Mouse (Mus musculus) CH12.LX (cell line): ENCODE data around the gene Zbtb9. TPM values are rescaled to one million over a fixed set of nuclear protein-coding genes. Genes with fewer than 3 reads are reported as not detected.

Experiments used
- DNase-seq: peaks from one replicate; pipeline ENCODE4 v3.0.0-alpha.2; 2013; ENCODE audit errors: extremely low read depth
- H3K27ac ChIP-seq: 2 replicates; pipeline ENCODE4 v1.5.1; 2012; ENCODE audit warnings: low read depth, mild to moderate bottlenecking, control low read depth, moderate library complexity; ENCODE audit not compliant: insufficient read depth
- H3K27me3 ChIP-seq: replicated peaks from 2 replicates; pipeline ENCODE3; 2012; ENCODE audit warnings: inconsistent platforms
- H3K36me3 ChIP-seq, 2 experiments: replicated peaks in 1 of 2; 2 replicates each; pipeline versions ENCODE3 to v1.6.1; 2012; ENCODE audit warnings: inconsistent platforms in 1 of 2, low read length in 1 of 2, mild to moderate bottlenecking in 1 of 2, mixed read lengths in 1 of 2, moderate library complexity in 1 of 2; ENCODE audit not compliant: control insufficient read depth in 1 of 2, insufficient read depth in 1 of 2
- H3K4me1 ChIP-seq, 2 experiments: 2 replicates each; pipeline ENCODE4 v1.6.1; 2012; ENCODE audit warnings: inconsistent platforms in 1 of 2, moderate library complexity in 1 of 2; ENCODE audit not compliant: insufficient read depth in 2 of 2, control insufficient read depth in 1 of 2
- H3K4me2 ChIP-seq: 2 replicates; pipeline ENCODE4 v1.6.1; 2012; ENCODE audit warnings: low read depth, mild to moderate bottlenecking, control low read depth; ENCODE audit not compliant: poor library complexity, insufficient read depth, severe bottlenecking
- H3K4me3 ChIP-seq, 3 experiments: fragments of 150-350 bp in 1 of 3; sonication (generic) in 1 of 3; replicated peaks in 1 of 3; 2 replicates each; pipeline versions ENCODE3 to v1.5.1; 2011 to 2012; ENCODE audit warnings: low read depth in 2 of 3, low read length in 2 of 3, mild to moderate bottlenecking in 2 of 3, moderate library complexity in 2 of 3, control low read depth in 1 of 3, improper control_type of control experiment in 1 of 3, inconsistent platforms in 1 of 3, mixed read lengths in 1 of 3; ENCODE audit not compliant: poor library complexity in 1 of 3
- H3K79me2 ChIP-seq: replicated peaks from 2 replicates; pipeline ENCODE4 v1.6.1; 2012; ENCODE audit warnings: mild to moderate bottlenecking, moderate library complexity; ENCODE audit not compliant: control insufficient read depth, poor library complexity, insufficient read depth, severe bottlenecking; ENCODE audit errors: extremely low read depth
- H3K9ac ChIP-seq: 2 replicates; pipeline ENCODE4 v1.6.1; 2012; ENCODE audit warnings: low read depth, mild to moderate bottlenecking, control low read depth, moderate library complexity; ENCODE audit not compliant: insufficient read depth
- H3K9me3 ChIP-seq: replicated peaks from 2 replicates; pipeline ENCODE3; 2012; ENCODE audit warnings: low read length, inconsistent platforms, mixed read lengths
- BHLHE40 ChIP-seq: IDR thresholded peaks from 2 replicates; pipeline ENCODE4 v1.6.1; 2011; ENCODE audit warnings: mild to moderate bottlenecking, low read depth, low read length, improper control_type of control experiment
- CHD2 ChIP-seq: IDR thresholded peaks from 2 replicates; pipeline ENCODE4 v1.6.1; 2011; ENCODE audit warnings: low read length, improper control_type of control experiment
- CTCF ChIP-seq, 2 experiments: IDR thresholded peaks in 1 of 2; conservative IDR thresholded peaks in 1 of 2; 2 replicates each; pipeline ENCODE4 v1.5.1; 2011 to 2012; ENCODE audit warnings: low read depth in 2 of 2, low read length in 2 of 2, improper control_type of control experiment in 1 of 2, inconsistent platforms in 1 of 2, mild to moderate bottlenecking in 1 of 2, moderate library complexity in 1 of 2
- E2F4 ChIP-seq: IDR thresholded peaks from 2 replicates; pipeline ENCODE4 v1.6.1; 2011; ENCODE audit warnings: low read depth, low read length, improper control_type of control experiment; ENCODE audit not compliant: insufficient replicate concordance
- EP300 ChIP-seq: IDR thresholded peaks from 2 replicates; pipeline ENCODE4 v1.6.1; 2011; ENCODE audit warnings: low read length, improper control_type of control experiment
- GABPA ChIP-seq: IDR thresholded peaks from 2 replicates; pipeline ENCODE4 v1.6.1; 2012; ENCODE audit warnings: low read depth, low read length, improper control_type of control experiment, inconsistent platforms; ENCODE audit not compliant: insufficient replicate concordance
- IRF4 ChIP-seq: IDR thresholded peaks from 2 replicates; pipeline ENCODE4 v1.6.1; 2014; ENCODE audit warnings: low read depth, mild to moderate bottlenecking, inconsistent platforms, low read length, improper control_type of control experiment
- JUN ChIP-seq: IDR thresholded peaks from 2 replicates; pipeline ENCODE4 v1.6.1; 2011; ENCODE audit warnings: low read depth, mild to moderate bottlenecking, low read length, improper control_type of control experiment, moderate library complexity; ENCODE audit not compliant: insufficient read depth
- KAT2A ChIP-seq: IDR thresholded peaks from 2 replicates; pipeline ENCODE4 v1.6.1; 2012; ENCODE audit warnings: low read length, improper control_type of control experiment, inconsistent platforms; ENCODE audit not compliant: insufficient replicate concordance
- MAFK ChIP-seq: IDR thresholded peaks from 2 replicates; pipeline ENCODE4 v1.6.1; 2011; ENCODE audit warnings: low read length, improper control_type of control experiment; ENCODE audit not compliant: insufficient replicate concordance
- MAX ChIP-seq: IDR thresholded peaks from 2 replicates; pipeline ENCODE4 v1.6.1; 2011; ENCODE audit warnings: low read length, improper control_type of control experiment
- MAZ ChIP-seq: IDR thresholded peaks from 2 replicates; pipeline ENCODE4 v1.6.1; 2012; ENCODE audit warnings: low read depth, mild to moderate bottlenecking, inconsistent platforms, low read length, improper control_type of control experiment, moderate library complexity
- MEF2A ChIP-seq: IDR thresholded peaks from 2 replicates; pipeline ENCODE4 v1.6.1; 2014; ENCODE audit warnings: low read depth, mild to moderate bottlenecking, inconsistent platforms, low read length, improper control_type of control experiment, borderline replicate concordance
- MYC ChIP-seq: IDR thresholded peaks from 2 replicates; pipeline ENCODE4 v1.6.1; 2011; ENCODE audit warnings: low read depth, mild to moderate bottlenecking, improper control_type of control experiment, low read length
- NRF1 ChIP-seq: IDR thresholded peaks from 2 replicates; pipeline ENCODE4 v1.6.1; 2014; ENCODE audit warnings: low read depth, mild to moderate bottlenecking, inconsistent platforms, low read length, improper control_type of control experiment, moderate library complexity
- PAX5 ChIP-seq: IDR thresholded peaks from 2 replicates; pipeline ENCODE4 v1.6.1; 2012; ENCODE audit warnings: low read length, inconsistent platforms, mixed read lengths
- POLR2A ChIP-seq: IDR thresholded peaks from 2 replicates; pipeline ENCODE4 v1.6.1; 2011; ENCODE audit warnings: low read depth, mild to moderate bottlenecking, improper control_type of control experiment, low read length
- POLR2AphosphoS2 ChIP-seq: IDR thresholded peaks from 2 replicates; pipeline ENCODE4 v1.6.1; 2011; ENCODE audit warnings: low read depth, low read length, improper control_type of control experiment
- RAD21 ChIP-seq: IDR thresholded peaks from 2 replicates; pipeline ENCODE4 v1.6.1; 2011; ENCODE audit warnings: low read depth, mild to moderate bottlenecking, low read length, improper control_type of control experiment, moderate library complexity
- SIN3A ChIP-seq: IDR thresholded peaks from 2 replicates; pipeline ENCODE4 v1.6.1; 2012; ENCODE audit warnings: low read length, improper control_type of control experiment, inconsistent platforms
- TBP ChIP-seq: conservative IDR thresholded peaks from 2 replicates; pipeline ENCODE4 v1.6.1; 2011; ENCODE audit warnings: low read depth, low read length, improper control_type of control experiment
- TCF12 ChIP-seq: IDR thresholded peaks from 2 replicates; pipeline ENCODE4 v1.6.1; 2014; ENCODE audit warnings: low read depth, mild to moderate bottlenecking, inconsistent platforms, low read length, improper control_type of control experiment
- UBTF ChIP-seq: IDR thresholded peaks from 2 replicates; pipeline ENCODE4 v1.6.1; 2012; ENCODE audit warnings: low read depth, mild to moderate bottlenecking, inconsistent platforms, low read length, improper control_type of control experiment, moderate library complexity
- USF2 ChIP-seq: conservative IDR thresholded peaks from 2 replicates; pipeline ENCODE4 v1.6.1; 2011; ENCODE audit warnings: low read depth, low read length, improper control_type of control experiment
- ZKSCAN1 ChIP-seq: IDR thresholded peaks from 2 replicates; pipeline ENCODE4 v1.6.1; 2012; ENCODE audit warnings: low read depth, inconsistent platforms, low read length, improper control_type of control experiment, borderline replicate concordance
- ZMIZ1 ChIP-seq: IDR thresholded peaks from 2 replicates; pipeline ENCODE4 v1.6.1; 2012; ENCODE audit warnings: low read depth, mild to moderate bottlenecking, inconsistent platforms, low read length, improper control_type of control experiment
- dilution Hi-C: fragments of 300-500 bp; cut with MboI; formaldehyde crosslinking; loops from 2 replicates; pipeline ENCODE4 v1.14.3; 2020; ENCODE audit warnings: low sequenced_read_pairs; ENCODE audit not compliant: extremely low pct_unique_long_range_greater_than_20kb, extremely low pct_ligation_motif_present
- in situ Hi-C: fragments of 300-500 bp; cut with MboI; formaldehyde crosslinking; loops from 3 replicates; pipeline ENCODE4 v1.14.3; 2019; ENCODE audit warnings: low sequenced_read_pairs, low pct_ligation_motif_present, low pct_unique_long_range_greater_than_20kb, mixed read lengths
- polyA plus RNA-seq: library from polyadenylated mRNA; unstranded; fragments of >175 nt; gene quantifications from 2 replicates; pipeline ENCODE4 v1.2.1, GENCODE M21; 2012; ENCODE audit warnings: low read depth; ENCODE audit not compliant: insufficient read length
- total RNA-seq, 2 experiments: library from RNA; depleted of rRNA; stranded (reverse); fragments of 300-350 nt in 1 of 2; fragments of >200 nt in 1 of 2; gene quantifications; 2 replicates each; pipeline ENCODE4 v1.2.3; 2012 to 2014

Gene Zbtb9
- total and polyA plus RNA-seq, 3 experiments = 2.0 to 14.3 (median 8.1) TPM

- H3K79me2 ChIP-seq = no peaks in the 10 kb centered on the region
- H3K4me1 ChIP-seq = no peaks in the 10 kb centered on the region
- H3K9me3 ChIP-seq = no peaks in the 10 kb centered on the region
- H3K36me3 ChIP-seq = no peaks in the 10 kb centered on the region
- no peaks in the 10 kb centered on the region for H3K27me3 ChIP-seq
- TF ChIP-seq BHLHE40 = no peak
- no peak for TF ChIP-seq ZKSCAN1
- TF ChIP-seq POLR2AphosphoS2 = no peak
- no peak for TF ChIP-seq MYC
- TF ChIP-seq USF2 = no peak
- no peak for TF ChIP-seq IRF4
- TF ChIP-seq PAX5 = no peak
- TF ChIP-seq TBP = no peak
- no peak for TF ChIP-seq E2F4
- TF ChIP-seq KAT2A = no peak
- TF ChIP-seq CTCF (conservative IDR thresholded peaks at IDR 0.05 in 1 of 2, IDR thresholded peaks at IDR 0.05 in 1 of 2; ENCODE audit: low read depth in 2 of 2, low read length in 2 of 2) = no peak
- no peak for TF ChIP-seq NRF1
- no peak for TF ChIP-seq MAFK
- TF ChIP-seq CHD2 = no peak
- TF ChIP-seq RAD21 = no peak
- no peak for TF ChIP-seq MEF2A
- no peak for TF ChIP-seq ZMIZ1
- TF ChIP-seq TCF12 = no peak
- no peak for TF ChIP-seq MAZ
- no peak overlapping the region for H3K4me2 ChIP-seq
- no peak overlapping the region for H3K4me3 ChIP-seq
- dilution Hi-C loops (no loop called here), in situ Hi-C loops (no loop called here)
- H3K27ac ChIP-seq = no peak overlapping the region
- no peak overlapping the region for H3K9ac ChIP-seq
- DNase-seq = no peak
Measured at GRCm38 (mm10) chr17:26994410-26994809, 21.4 kb downstream of the Zbtb9 start.

- Histone ChIP-seq H3K9me3 (no peaks in the 10 kb centered on the region), H3K79me2 (no peaks in the 10 kb centered on the region), H3K27me3 (no peaks in the 10 kb centered on the region), H3K36me3 (no peaks in the 10 kb centered on the region), H3K27ac (no peak overlapping the region), H3K4me1 (no peaks in the 10 kb centered on the region), H3K9ac (no peak overlapping the region), H3K4me2 (no peak overlapping the region), H3K4me3 (no peak overlapping the region)
- in situ Hi-C loops = no loop called here
- TF ChIP-seq MYC (no peak), GABPA (no peak), NRF1 (no peak), EP300 (no peak), POLR2AphosphoS2 (no peak), UBTF (no peak), POLR2A (no peak), SIN3A (no peak), PAX5 (no peak), MAX (no peak), KAT2A (no peak), JUN (no peak), MAZ (no peak), CHD2 (no peak)
- DNase-seq = no peak
- dilution Hi-C loops = no loop called here
Measured at GRCm38 (mm10) chr17:26995006-26995405, 22.0 kb downstream of the Zbtb9 start.
